Mouse (Mus musculus) bone marrow, adult 2 months (tissue): ENCODE results near the gene Gstm2.

Experiments used
- CTCF ChIP-seq: fragments of 200-500 bp; IDR thresholded peaks from 2 replicates; pipeline ENCODE4 v1.5.1; 2011; ENCODE audit warnings: low read length, control low read depth; ENCODE audit not compliant: control insufficient read depth, insufficient read depth
- POLR2A ChIP-seq: fragments of 200-500 bp; IDR thresholded peaks from 2 replicates; pipeline ENCODE4 v1.6.1; 2011; ENCODE audit warnings: low read depth, mild to moderate bottlenecking, control low read depth, low read length, borderline replicate concordance; ENCODE audit not compliant: control insufficient read depth

GRCm38 (mm10) chr3:107953906-107954305 is 32.3 kb downstream of the Gstm2 start:
- TF ChIP-seq CTCF (no peak), POLR2A (no peak)
